Mouse (Mus musculus): ENCODE results near the gene Asna1. TPM values are rescaled to one million over a fixed set of nuclear protein-coding genes. Genes with fewer than 3 reads are reported as not detected.

Gene Asna1
- polyA plus RNA-seq, 1 experiment from 2014 or later: 128 TPM

DNA sequence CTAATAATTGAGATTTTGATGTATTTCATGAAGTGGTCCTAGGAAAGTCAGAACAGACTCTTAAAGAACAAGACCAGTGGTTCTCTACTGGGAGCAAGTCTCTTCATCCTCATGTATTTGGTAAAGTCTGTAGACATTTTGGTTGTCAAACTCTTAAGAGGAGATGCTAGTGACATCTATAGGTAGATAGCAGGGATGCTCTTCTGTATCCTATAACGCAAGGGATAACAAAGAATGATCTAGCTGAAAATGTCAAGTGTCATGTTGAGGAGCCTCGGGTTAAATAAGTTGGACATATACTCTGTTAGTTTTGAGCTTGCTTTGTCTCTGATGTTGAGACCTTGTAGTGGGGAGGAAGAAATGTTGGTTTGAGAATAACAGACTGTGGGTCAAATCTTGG is 2.8 kb upstream of the Asna1 start:
- Histone ChIP-seq H3K27ac (ENCODE audit: low read depth, low read length) (no peak overlapping the region), H3K4me1 (ENCODE audit: control insufficient read depth, insufficient read depth, low read length) (peaks cover 24% of the 10 kb centered on the region), H3K9ac (replicated peaks; ENCODE audit: low read depth, low read length) (peak overlapping the region; percentile 91; the same call in 1 of the 2 replicates), H3K27me3 (ENCODE audit: control insufficient read depth, insufficient read depth, low read length) (no peaks in the 10 kb centered on the region), H3K4me2 (ENCODE audit: low read depth, low read length) (peak overlapping the region; percentile 76), H3K4me3 (ENCODE audit: low read depth, low read length) (peak overlapping the region; percentile 88), H3K36me3 (ENCODE audit: control insufficient read depth, insufficient read depth, low read length) (peaks cover 30% of the 10 kb centered on the region), H3K9me3 (ENCODE audit: control insufficient read depth, low read length) (no peaks in the 10 kb centered on the region)
- 25% methylated on average over 2 of the region's 2 CpGs for WGBS
- ATAC-seq (ENCODE audit: low read depth): no peak

- Histone ChIP-seq H3K9me3 (ENCODE audit: control insufficient read depth, low read length) (no peaks in the 10 kb centered on the region), H3K36me3 (ENCODE audit: control insufficient read depth, insufficient read depth, low read length) (peaks cover 31% of the 10 kb centered on the region), H3K4me1 (ENCODE audit: control insufficient read depth, insufficient read depth, low read length) (peaks cover 24% of the 10 kb centered on the region), H3K27ac (ENCODE audit: low read depth, low read length) (peak overlapping the region; percentile 81), H3K27me3 (ENCODE audit: control insufficient read depth, insufficient read depth, low read length) (no peaks in the 10 kb centered on the region), H3K9ac (replicated peaks; ENCODE audit: low read depth, low read length) (peak overlapping the region; percentile 91), H3K4me3 (ENCODE audit: low read depth, low read length) (peak overlapping the region; percentile 88), H3K4me2 (ENCODE audit: low read depth, low read length) (peak overlapping the region; percentile 76)
- ATAC-seq (ENCODE audit: low read depth): no peak
- 1% methylated on average over 13 of the region's 13 CpGs for WGBS
Measured at GRCm38 (mm10) chr8:85027516-85027855, 2.4 kb upstream of the Asna1 start.

DNA sequence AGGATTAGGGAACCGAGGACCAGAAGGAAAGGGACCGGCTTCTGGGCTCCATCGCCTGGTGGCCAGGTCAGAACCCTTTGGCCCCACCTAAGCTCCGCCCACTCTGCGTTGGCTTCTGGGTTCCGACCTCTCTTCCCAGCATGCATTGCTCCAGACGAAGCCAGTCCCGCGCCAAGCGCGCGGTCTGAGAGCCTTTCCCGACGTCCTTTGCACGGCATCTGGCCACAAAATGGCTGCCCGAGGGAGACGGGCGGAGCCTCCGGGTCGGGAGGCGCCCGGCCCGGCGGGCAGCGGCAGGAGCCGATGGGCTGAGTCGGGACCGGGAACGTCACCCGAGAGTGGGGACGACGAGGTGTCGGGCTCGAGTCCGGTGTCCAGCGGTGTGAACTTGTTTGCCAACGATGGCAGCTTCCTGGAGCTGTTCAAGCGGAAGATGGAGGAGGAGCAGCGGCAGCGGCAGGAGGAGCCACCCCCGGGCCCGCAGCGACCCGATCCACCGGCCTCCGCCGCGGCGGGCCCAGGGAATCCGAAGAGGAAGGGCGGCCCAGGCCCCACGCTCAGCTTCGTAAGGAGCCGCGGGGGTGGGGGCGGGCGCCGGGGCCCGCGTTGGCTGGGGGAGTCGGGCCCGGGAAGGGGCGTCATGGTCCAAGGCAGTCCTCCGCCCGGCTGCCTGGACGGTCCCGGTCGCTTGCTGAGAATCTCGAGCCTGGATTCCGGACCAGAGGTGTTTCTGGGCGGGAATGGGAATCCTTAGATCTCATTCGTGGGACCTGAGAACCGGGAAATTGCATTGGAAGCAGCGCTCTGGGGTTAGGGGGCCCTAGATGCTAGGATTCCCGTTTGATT is 1.8 kb upstream of the Asna1 start, which contains the start of gene Trir:
TSS of gene Trir (plus strand) at position 154 of the 846 bp plus-strand sequence.
- Histone ChIP-seq H3K27ac (ENCODE audit: low read depth, low read length) (peak within 1 kb of the TSS; percentile 81), H3K4me2 (ENCODE audit: low read depth, low read length) (peak within 1 kb of the TSS; percentile 89), H3K4me1 (ENCODE audit: control insufficient read depth, insufficient read depth, low read length) (peaks cover 24% of the 10 kb centered on the region), H3K9me3 (ENCODE audit: control insufficient read depth, low read length) (no peaks in the 10 kb centered on the region), H3K27me3 (ENCODE audit: control insufficient read depth, insufficient read depth, low read length) (no peaks in the 10 kb centered on the region), H3K9ac (replicated peaks; ENCODE audit: low read depth, low read length) (peak within 1 kb of the TSS; percentile 91), H3K4me3 (ENCODE audit: low read depth, low read length) (peak within 1 kb of the TSS; percentile 88), H3K36me3 (ENCODE audit: control insufficient read depth, insufficient read depth, low read length) (peaks cover 30% of the 10 kb centered on the region)
- 0% methylated on average over 66 of the region's 75 CpGs for WGBS
- ATAC-seq (ENCODE audit: low read depth): peak; percentile 79

DNA sequence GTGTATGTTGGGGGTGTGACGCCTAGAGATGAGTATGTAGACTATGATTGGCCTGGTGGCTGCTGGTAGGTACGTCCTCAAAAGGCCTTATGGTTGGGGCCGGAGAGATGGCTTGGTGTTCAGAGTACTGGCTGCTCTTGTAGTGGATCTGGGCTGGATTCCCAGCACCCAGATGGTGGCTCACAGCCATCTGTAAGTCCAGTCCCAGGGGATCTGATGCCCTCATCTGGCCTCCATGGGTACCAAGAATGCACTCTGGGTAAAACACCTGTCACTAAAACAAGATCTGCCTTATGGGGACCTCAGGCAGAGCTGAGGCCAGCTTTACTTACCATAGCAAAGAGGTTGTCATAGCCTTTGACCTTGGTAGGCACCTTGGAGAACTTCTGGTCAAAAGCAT is 1.2 kb downstream of the Asna1 start:
- 94% methylated on average over 3 of the region's 3 CpGs for WGBS
- no peak overlapping the region for H3K9ac ChIP-seq (replicated peaks; ENCODE audit: low read depth, low read length)
- ATAC-seq (ENCODE audit: low read depth): no peak
- peak overlapping the region; percentile 89; the same call in 1 of the 2 replicates for H3K4me2 ChIP-seq (ENCODE audit: low read depth, low read length)
- H3K27ac ChIP-seq (ENCODE audit: low read depth, low read length): no peak overlapping the region
- no peaks in the 10 kb centered on the region for H3K9me3 ChIP-seq (ENCODE audit: control insufficient read depth, low read length)
- H3K36me3 ChIP-seq (ENCODE audit: control insufficient read depth, insufficient read depth, low read length): peaks cover 29% of the 10 kb centered on the region
- no peaks in the 10 kb centered on the region for H3K27me3 ChIP-seq (ENCODE audit: control insufficient read depth, insufficient read depth, low read length)
- H3K4me1 ChIP-seq (ENCODE audit: control insufficient read depth, insufficient read depth, low read length): peaks cover 20% of the 10 kb centered on the region
- no peak overlapping the region; the same call in 1 of the 2 replicates for H3K4me3 ChIP-seq (ENCODE audit: low read depth, low read length)

DNA sequence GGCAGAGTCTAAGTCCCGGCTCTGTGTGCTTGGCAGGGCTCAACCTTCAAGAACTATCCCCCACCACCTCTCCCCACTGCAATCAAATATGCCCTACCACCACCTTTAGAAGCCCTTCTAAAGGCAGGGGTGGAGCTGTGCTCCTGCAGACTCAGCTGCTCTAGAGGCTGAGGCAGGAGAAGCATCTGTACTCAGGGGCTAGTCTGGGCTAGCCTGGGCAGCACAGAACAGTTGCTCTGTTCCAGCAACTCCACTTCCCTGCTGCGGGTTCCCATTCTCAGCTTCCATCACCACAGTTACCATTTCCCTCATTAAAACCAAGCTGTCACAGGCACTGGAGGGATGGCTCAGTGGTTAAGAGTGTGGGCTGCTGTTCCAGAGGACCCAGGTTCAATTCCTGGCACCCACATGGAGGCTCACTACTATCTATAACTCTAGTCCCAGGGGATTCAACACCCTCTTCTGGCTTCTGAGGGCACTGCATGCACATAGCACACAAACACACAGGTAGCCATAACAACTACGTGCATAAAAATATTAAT is 3.5 kb downstream of the Asna1 start:
- Histone ChIP-seq H3K4me2 (ENCODE audit: low read depth, low read length) (no peak overlapping the region), H3K4me3 (ENCODE audit: low read depth, low read length) (no peak overlapping the region), H3K9me3 (ENCODE audit: control insufficient read depth, low read length) (no peaks in the 10 kb centered on the region), H3K36me3 (ENCODE audit: control insufficient read depth, insufficient read depth, low read length) (peaks cover 47% of the 10 kb centered on the region), H3K27me3 (ENCODE audit: control insufficient read depth, insufficient read depth, low read length) (no peaks in the 10 kb centered on the region), H3K27ac (ENCODE audit: low read depth, low read length) (no peak overlapping the region), H3K4me1 (ENCODE audit: control insufficient read depth, insufficient read depth, low read length) (peaks cover 12% of the 10 kb centered on the region; the same call in 1 of the 2 replicates), H3K9ac (replicated peaks; ENCODE audit: low read depth, low read length) (no peak overlapping the region)
- no peak for ATAC-seq (ENCODE audit: low read depth)
- 95% methylated on average over 3 of the region's 3 CpGs for whole genome bisulfite sequencing

DNA sequence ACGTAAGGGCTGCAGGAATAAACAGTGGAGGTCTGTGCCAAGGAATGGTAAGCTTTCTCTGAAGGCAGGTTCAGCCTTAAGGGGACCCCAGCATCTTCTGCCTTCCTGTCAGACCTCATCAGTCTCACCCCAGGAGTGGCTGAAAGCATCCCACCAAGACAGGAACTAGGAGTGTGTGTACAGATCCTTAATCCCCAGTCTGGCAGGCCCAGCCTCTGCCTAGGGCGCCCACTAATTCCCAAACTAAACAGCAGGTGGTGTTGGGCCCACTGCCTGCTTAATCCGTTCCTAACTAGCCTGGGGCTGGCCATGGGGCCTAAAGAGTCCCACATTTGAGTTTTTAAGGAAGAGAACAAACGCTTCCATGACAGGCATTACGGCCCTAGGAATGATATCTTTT is 7.9 kb downstream of the Asna1 start:
- Histone ChIP-seq H3K4me2 (ENCODE audit: low read depth, low read length) (no peak overlapping the region), H3K4me1 (ENCODE audit: control insufficient read depth, insufficient read depth, low read length) (no peaks in the 10 kb centered on the region), H3K27me3 (ENCODE audit: control insufficient read depth, insufficient read depth, low read length) (peaks cover 4% of the 10 kb centered on the region; the same call in 1 of the 2 replicates), H3K9ac (replicated peaks; ENCODE audit: low read depth, low read length) (no peak overlapping the region), H3K27ac (ENCODE audit: low read depth, low read length) (no peak overlapping the region), H3K4me3 (ENCODE audit: low read depth, low read length) (no peak overlapping the region), H3K9me3 (ENCODE audit: control insufficient read depth, low read length) (no peaks in the 10 kb centered on the region), H3K36me3 (ENCODE audit: control insufficient read depth, insufficient read depth, low read length) (peaks cover 35% of the 10 kb centered on the region)
- 62% methylated on average over 5 of the region's 5 CpGs for WGBS
- ATAC-seq (ENCODE audit: low read depth): no peak

GRCm38 (mm10) chr8:85016724-85017123 is 8.4 kb downstream of the Asna1 start:
- H3K9ac ChIP-seq (replicated peaks; ENCODE audit: low read depth, low read length): no peak overlapping the region
- H3K4me3 ChIP-seq (ENCODE audit: low read depth, low read length): no peak overlapping the region
- no peak overlapping the region for H3K27ac ChIP-seq (ENCODE audit: low read depth, low read length)
- peaks cover 32% of the 10 kb centered on the region for H3K36me3 ChIP-seq (ENCODE audit: control insufficient read depth, insufficient read depth, low read length)
- no peak for ATAC-seq (ENCODE audit: low read depth)
- H3K4me2 ChIP-seq (ENCODE audit: low read depth, low read length): no peak overlapping the region
- peaks cover 4% of the 10 kb centered on the region; the same call in 1 of the 2 replicates for H3K27me3 ChIP-seq (ENCODE audit: control insufficient read depth, insufficient read depth, low read length)
- 74% methylated on average over 10 of the region's 10 CpGs for WGBS
- no peaks in the 10 kb centered on the region for H3K4me1 ChIP-seq (ENCODE audit: control insufficient read depth, insufficient read depth, low read length)
- H3K9me3 ChIP-seq (ENCODE audit: control insufficient read depth, low read length): no peaks in the 10 kb centered on the region

DNA sequence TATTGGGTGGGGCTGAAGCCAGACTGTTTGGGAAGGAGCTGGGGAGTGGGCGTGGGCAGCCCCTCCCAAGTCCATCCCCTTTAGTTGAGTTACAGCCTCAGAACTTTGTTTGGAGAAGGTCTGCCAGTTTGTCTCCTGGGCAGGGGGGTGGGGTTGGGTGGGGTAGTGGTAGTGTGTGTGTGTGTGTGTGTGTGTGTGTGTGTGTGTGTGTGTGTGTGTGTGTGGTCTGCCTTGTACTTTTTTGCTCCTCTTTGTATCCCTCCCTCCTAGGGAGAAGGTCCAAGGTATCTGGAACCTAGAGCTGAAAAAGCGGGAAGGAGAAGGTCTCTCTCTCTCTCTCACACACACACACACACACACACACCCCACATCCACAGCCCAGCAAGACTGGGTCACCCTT is 10.7 kb downstream of the Asna1 start, which contains the start of gene Best2:
TSS of gene Best2 (minus strand) at position 101 of the 400 bp plus-strand sequence.
- 51% methylated on average over 2 of the region's 2 CpGs for WGBS
- no peaks in the 10 kb centered on the region for H3K9me3 ChIP-seq (ENCODE audit: control insufficient read depth, low read length)
- H3K4me1 ChIP-seq (ENCODE audit: control insufficient read depth, insufficient read depth, low read length): no peaks in the 10 kb centered on the region
- H3K9ac ChIP-seq (replicated peaks; ENCODE audit: low read depth, low read length): peak within 1 kb of the TSS; percentile 50
- no peak within 1 kb of the TSS for H3K27ac ChIP-seq (ENCODE audit: low read depth, low read length)
- H3K27me3 ChIP-seq (ENCODE audit: control insufficient read depth, insufficient read depth, low read length): peaks cover 8% of the 10 kb centered on the region; the same call in 1 of the 2 replicates
- ATAC-seq (ENCODE audit: low read depth): no peak
- H3K4me3 ChIP-seq (ENCODE audit: low read depth, low read length): peak within 1 kb of the TSS; percentile 30
- peaks cover 23% of the 10 kb centered on the region for H3K36me3 ChIP-seq (ENCODE audit: control insufficient read depth, insufficient read depth, low read length)
- H3K4me2 ChIP-seq (ENCODE audit: low read depth, low read length): peak within 1 kb of the TSS; percentile 54
